Mouse (Mus musculus) thymus, adult 2 months (tissue): ENCODE measurements around the gene Rfc5. TPM values are rescaled to one million over a fixed set of nuclear protein-coding genes. Genes with fewer than 3 reads are reported as not detected.
"Not testable (repeated sequence)": the region's sequence is repeated elsewhere in the genome, so short reads cannot be mapped to it uniquely, and the experiment has no call there.

Experiments used
- DNase-seq: peaks from one replicate; pipeline ENCODE4 v3.0.0; 2021
- H3K27ac ChIP-seq: fragments of 200-500 bp; 2 replicates; pipeline ENCODE4 v1.5.1; 2012; ENCODE audit warnings: low read length, control low read depth; ENCODE audit not compliant: control insufficient read depth, insufficient read depth
- H3K27me3 ChIP-seq: fragments of 200-500 bp; 2 replicates; pipeline ENCODE4 v1.6.1; 2012; ENCODE audit warnings: mild to moderate bottlenecking, low read length, moderate library complexity, mixed read lengths; ENCODE audit not compliant: control insufficient read depth, insufficient read depth
- H3K36me3 ChIP-seq: fragments of 200-500 bp; 2 replicates; pipeline ENCODE4 v1.6.1; 2012; ENCODE audit warnings: mild to moderate bottlenecking, low read length, moderate library complexity; ENCODE audit not compliant: control insufficient read depth, insufficient read depth
- H3K4me1 ChIP-seq: fragments of 200-500 bp; replicated peaks from 2 replicates; pipeline ENCODE4 v1.6.1; 2012; ENCODE audit warnings: low read length; ENCODE audit not compliant: control insufficient read depth, insufficient read depth
- H3K4me3 ChIP-seq: fragments of 200-500 bp; 2 replicates; pipeline ENCODE4 v1.5.1; 2012; ENCODE audit warnings: mild to moderate bottlenecking, low read length, control low read depth, moderate library complexity; ENCODE audit not compliant: control insufficient read depth, insufficient read depth
- CTCF ChIP-seq: fragments of 200-500 bp; IDR thresholded peaks from 2 replicates; pipeline ENCODE4 v1.5.1; 2012; ENCODE audit warnings: mild to moderate bottlenecking, control low read depth, low read length, moderate library complexity, borderline replicate concordance; ENCODE audit not compliant: control insufficient read depth, poor library complexity, insufficient read depth; ENCODE audit errors: extremely low read depth
- POLR2A ChIP-seq: fragments of 200-500 bp; IDR thresholded peaks from 2 replicates; pipeline ENCODE4 v1.6.1; 2012; ENCODE audit warnings: mild to moderate bottlenecking, low read length, control low read depth, moderate library complexity; ENCODE audit not compliant: control insufficient read depth, poor library complexity, insufficient read depth; ENCODE audit errors: extremely low read depth
- WGBS: fragments of 180-500 bp; shearing (Covaris S2); methylation state at CpG from one replicate; pipeline ENCODE4 v1.1.7; 2018; 5-methylcytosine and 5-hydroxymethylcytosine counted together
- polyA plus RNA-seq: library from polyadenylated mRNA; depleted of rRNA; stranded (reverse); fragments of >200 nt; gene quantifications from 2 replicates; pipeline ENCODE4 v1.2.3, GENCODE M21; 2012

Rfc5 gene
- polyA plus RNA-seq, 1 experiment, result 63.7 TPM

- Histone ChIP-seq H3K27me3 (no peaks in the 10 kb centered on the region; the same call in 1 of the 2 replicates), H3K36me3 (no peaks in the 10 kb centered on the region), H3K4me1 (peaks cover 7% of the 10 kb centered on the region; the same call in 1 of the 2 replicates), H3K27ac (no peak overlapping the region), H3K4me3 (no peak overlapping the region)
- WGBS, result 71% methylated on average over 6 of the region's 6 CpGs
- TF ChIP-seq POLR2A (no peak), CTCF (no peak)
- DNase-seq, result no peak
Measured at GRCm38 (mm10) chr5:117409369-117409768, 20.5 kb upstream of the Rfc5 start.

GRCm38 (mm10) chr5:117408216-117408615 lies 19.4 kb upstream of the Rfc5 start:
- H3K4me3 ChIP-seq, result no peak overlapping the region
- DNase-seq, result peak; percentile 65
- peaks cover under 1% of the 10 kb centered on the region; the same call in 1 of the 2 replicates for H3K4me1 ChIP-seq
- 63% methylated on average over 4 of the region's 4 CpGs for WGBS
- no peak overlapping the region for H3K27ac ChIP-seq
- H3K36me3 ChIP-seq, result no peaks in the 10 kb centered on the region
- TF ChIP-seq POLR2A (no peak), CTCF (no peak)
- H3K27me3 ChIP-seq, result no peaks in the 10 kb centered on the region; the same call in 1 of the 2 replicates

- DNase-seq, H3K36me3 ChIP-seq, H3K27ac ChIP-seq, H3K4me1 ChIP-seq, H3K27me3 ChIP-seq, H3K4me3 ChIP-seq: not testable (repeated sequence)
- 95% methylated on average over 2 of the region's 2 CpGs for whole genome bisulfite sequencing
Measured at GRCm38 (mm10) chr5:117404671-117405070, 15.8 kb upstream of the Rfc5 start.

- DNase-seq, result no peak
- Histone ChIP-seq H3K27me3 (no peaks in the 10 kb centered on the region), H3K27ac (no peak overlapping the region), H3K4me3 (no peak overlapping the region), H3K36me3 (no peaks in the 10 kb centered on the region), H3K4me1 (no peaks in the 10 kb centered on the region)
- 87% methylated on average over 8 of the region's 8 CpGs for WGBS
- no peak for TF ChIP-seq POLR2A
- TF ChIP-seq CTCF, result no peak
Measured at GRCm38 (mm10) chr5:117403609-117404008, 14.8 kb upstream of the Rfc5 start.

GRCm38 (mm10) chr5:117399281-117399680 lies 10.4 kb upstream of the Rfc5 start:
- Histone ChIP-seq H3K4me1 (peaks cover 11% of the 10 kb centered on the region), H3K36me3 (no peaks in the 10 kb centered on the region), H3K27me3 (no peaks in the 10 kb centered on the region), H3K4me3 (no peak overlapping the region), H3K27ac (no peak overlapping the region)
- WGBS, result 92% methylated on average over 9 of the region's 9 CpGs
- no peak for DNase-seq
- TF ChIP-seq CTCF (no peak), POLR2A (no peak)

GRCm38 (mm10) chr5:117398007-117398550 lies 9.2 kb upstream of the Rfc5 start:
- TF ChIP-seq POLR2A, result no peak
- no peak for TF ChIP-seq CTCF
- Histone ChIP-seq H3K27ac (no peak overlapping the region), H3K36me3 (no peaks in the 10 kb centered on the region), H3K27me3 (no peaks in the 10 kb centered on the region), H3K4me3 (no peak overlapping the region), H3K4me1 (peaks cover 11% of the 10 kb centered on the region)
- 75% methylated on average over 5 of the region's 5 CpGs for WGBS
- DNase-seq, result no peak

GRCm38 (mm10) chr5:117397371-117397770 lies 8.5 kb upstream of the Rfc5 start:
- H3K4me3 ChIP-seq, result no peak overlapping the region
- H3K36me3 ChIP-seq, result no peaks in the 10 kb centered on the region
- 78% methylated on average over 6 of the region's 6 CpGs for WGBS
- no peak overlapping the region for H3K27ac ChIP-seq
- H3K27me3 ChIP-seq, result no peaks in the 10 kb centered on the region
- TF ChIP-seq CTCF, result no peak
- TF ChIP-seq POLR2A, result no peak
- no peak for DNase-seq
- peaks cover 11% of the 10 kb centered on the region for H3K4me1 ChIP-seq
